ENCODE assay signal across 16 mouse cellular contexts in the genomic region with DNA sequence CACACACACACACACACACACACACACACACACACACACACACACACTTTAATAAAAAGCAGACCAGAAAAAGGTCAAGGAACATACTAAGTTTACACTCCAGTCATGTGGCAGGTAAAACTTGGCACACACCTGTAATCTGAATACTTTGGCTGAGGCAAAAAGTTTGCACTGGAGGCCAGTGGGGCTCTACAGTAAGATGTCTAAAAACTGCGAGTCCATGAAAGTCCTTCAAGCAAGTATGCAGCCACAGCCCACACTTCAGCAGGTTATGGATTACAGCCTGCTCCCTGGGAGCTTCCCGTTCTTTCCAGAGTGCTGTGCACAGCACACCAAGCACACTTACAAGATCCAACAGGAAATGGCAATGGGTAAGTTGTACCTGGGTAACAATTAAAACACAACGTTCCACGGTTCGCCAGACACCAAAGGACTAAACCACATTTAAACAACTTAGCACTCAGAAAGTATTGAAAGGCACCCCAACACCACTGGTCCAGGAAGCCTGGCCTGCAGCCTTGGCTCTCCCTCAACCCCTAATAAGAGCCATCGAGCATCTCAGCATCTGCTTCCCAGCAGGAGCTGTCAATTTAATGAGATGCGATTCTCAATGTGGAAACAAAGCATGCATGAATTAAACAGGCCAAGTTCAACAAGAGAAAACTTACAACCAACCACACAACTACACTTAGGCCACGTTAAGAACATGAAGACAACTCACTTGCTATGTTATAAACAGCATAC. TPM values are rescaled to one million over a fixed set of nuclear protein-coding genes. Genes with fewer than 3 reads are reported as not detected.
DNase-seq lines count a peak whose midpoint lies in the region; ATAC-seq and TF ChIP-seq lines count a peak whose summit lies in the region.
"Had no signal": no experiment of that assay in that cellular context is flagged by ENCODE, and none has a peak within 500 bp of the region (broad histone marks: within the 10 kb centered on the region; RNA-seq: fewer than 3 reads in every experiment).

No protein-coding gene starts in this region.

- peaks cover 7% of the 10 kb centered on the region for H3K4me1 ChIP-seq in liver, adult 2 months (ENCODE audit: control insufficient read depth, insufficient read depth, low read length)
- peaks cover 8% of the 10 kb centered on the region for H3K4me1 ChIP-seq in liver, postnatal 0 days (ENCODE audit: insufficient read depth)
- H3K4me1 ChIP-seq in lung, embryonic 16.5 days (replicated peaks; ENCODE audit: control insufficient read depth, insufficient read depth, low read length), result no peaks in the 10 kb centered on the region; the same call in 1 of the 2 replicates
- H3K4me1 ChIP-seq: kidney, embryonic 15.5 days had no signal

- H3K9ac ChIP-seq in liver, adult 2 months (ENCODE audit: low read depth, low read length), result no peak overlapping the region
- H3K9ac ChIP-seq in liver, postnatal 0 days (replicated peaks), result no peak overlapping the region
- no peak overlapping the region for H3K9ac ChIP-seq in lung, embryonic 16.5 days (ENCODE audit: low read length)
- H3K9ac ChIP-seq: kidney, embryonic 15.5 days; neural tube, embryonic 13.5 days had no signal

- peak; percentile 27 for DNase-seq in embryo, embryonic 10.5 days (ENCODE audit: low spot score)
- no peak for DNase-seq in embryo, embryonic 9.5 days (ENCODE audit: extremely low spot score)
- peak; percentile 59 for DNase-seq in liver, adult 2 months (ENCODE audit: extremely low read depth, low read depth, low spot score)
- no peak for DNase-seq in liver, postnatal 0 days
- peak; percentile 78 for DNase-seq in retina, embryonic 14.5 days (ENCODE audit: low spot score)
- no peak for DNase-seq in layer of hippocampus, adult 2 months (ENCODE audit: low spot score in 2 of 2)
- DNase-seq in heart, postnatal 36 days, result no peak
- DNase-seq: adrenal gland, adult 2 months; gastrocnemius, postnatal 10 days; right cerebral cortex, postnatal 14 days had no signal

- no peak for ATAC-seq in liver, postnatal 0 days
- peak; percentile 87 for ATAC-seq in lung, embryonic 16.5 days (ENCODE audit: low read depth)

- peaks cover 15% of the 10 kb centered on the region for H3K36me3 ChIP-seq in liver, adult 2 months (ENCODE audit: control insufficient read depth, insufficient read depth, low read length)
- peaks cover 21% of the 10 kb centered on the region for H3K36me3 ChIP-seq in liver, postnatal 0 days (replicated peaks; ENCODE audit: insufficient read depth, low read length)
- H3K36me3 ChIP-seq in lung, embryonic 16.5 days (ENCODE audit: control insufficient read depth, insufficient read depth, low read length), result peaks cover 18% of the 10 kb centered on the region

- TF ChIP-seq CTCF in liver, adult 2 months (IDR thresholded peaks at IDR 0.05; ENCODE audit: low read depth, low read length), result no peak
- no peak for TF ChIP-seq CTCF in liver, postnatal 0 days (IDR thresholded peaks at IDR 0.05; ENCODE audit: low read depth)
- TF ChIP-seq CTCF in layer of hippocampus, adult 2 months (conservative IDR thresholded peaks at IDR 0.05), result no peak

- H3K27me3 ChIP-seq in liver, adult 2 months (ENCODE audit: control insufficient read depth, insufficient read depth, low read length), result no peaks in the 10 kb centered on the region
- no peaks in the 10 kb centered on the region for H3K27me3 ChIP-seq in liver, postnatal 0 days (ENCODE audit: insufficient read depth, low read length)
- no peaks in the 10 kb centered on the region for H3K27me3 ChIP-seq in lung, embryonic 16.5 days (ENCODE audit: control insufficient read depth, insufficient read depth, low read depth, low read length)
- H3K27me3 ChIP-seq: kidney, embryonic 15.5 days; megakaryocyte, embryonic 14.5 days; neural tube, embryonic 13.5 days had no signal

- H3K9me3 ChIP-seq in liver, postnatal 0 days (ENCODE audit: low read length), result 0 out of 2 replicates have a peak, but pooled peaks cover 3% of the 10 kb centered on the region
- H3K9me3 ChIP-seq in lung, embryonic 16.5 days (ENCODE audit: control insufficient read depth, low read length), result peaks cover 4% of the 10 kb centered on the region
- H3K9me3 ChIP-seq: megakaryocyte, embryonic 14.5 days had no signal

- H3K27ac ChIP-seq in liver, adult 2 months (replicated peaks; ENCODE audit: insufficient read depth, low read depth, low read length), result no peak overlapping the region
- no peak overlapping the region for H3K27ac ChIP-seq in liver, postnatal 0 days (ENCODE audit: low read depth)
- peak overlapping the region; percentile 56 for H3K27ac ChIP-seq in lung, embryonic 16.5 days (ENCODE audit: low read length)
- no peak overlapping the region for H3K27ac ChIP-seq in layer of hippocampus, adult 2 months
- H3K27ac ChIP-seq: kidney, embryonic 15.5 days; neural tube, embryonic 13.5 days had no signal

- TF ChIP-seq POLR2A in liver, adult 2 months (IDR thresholded peaks at IDR 0.05; ENCODE audit: extremely low read depth, insufficient read depth, low read length), result no peak

- no peaks in the 10 kb centered on the region for H3K79me2 ChIP-seq in liver, adult 2 months (ENCODE audit: control insufficient read depth, insufficient read depth, low read length)

- no peak overlapping the region for H3K4me2 ChIP-seq in liver, postnatal 0 days (ENCODE audit: low read depth, low read length)
- H3K4me2 ChIP-seq in lung, embryonic 16.5 days (ENCODE audit: low read depth, low read length), result no peak overlapping the region
- H3K4me2 ChIP-seq: heart, embryonic 11.5 days; kidney, embryonic 15.5 days; liver, embryonic 11.5 days; neural tube, embryonic 13.5 days had no signal

- TF ChIP-seq EP300 in liver, postnatal 0 days (IDR thresholded peaks at IDR 0.05; ENCODE audit: low read depth), result no peak

- no peak overlapping the region for H3K4me3 ChIP-seq in liver, adult 2 months (ENCODE audit: insufficient read depth, low read depth, low read length)
- H3K4me3 ChIP-seq in liver, postnatal 0 days (ENCODE audit: low read depth, low read length), result no peak overlapping the region
- no peak overlapping the region for H3K4me3 ChIP-seq in lung, embryonic 16.5 days (ENCODE audit: low read length)
- H3K4me3 ChIP-seq in layer of hippocampus, adult 2 months, result no peak overlapping the region
- H3K4me3 ChIP-seq: kidney, embryonic 15.5 days; megakaryocyte, embryonic 14.5 days; neural tube, embryonic 13.5 days had no signal

- 86% methylated on average over 8 of the region's 8 CpGs for WGBS in liver, adult 2 months
- 81% methylated on average over 8 of the region's 8 CpGs for WGBS in liver, postnatal 0 days (ENCODE audit: insufficient replicate concordance)
- 63% methylated on average over 8 of the region's 8 CpGs for WGBS in lung, embryonic 16.5 days

- intact Hi-C loops in heart, postnatal 36 days (cut with DNase I), result no loop called here

RNA-seq across cellular contexts. Expression of a gene that starts 14.0 kb away (rescaled TPM):
- 22.5 and 25.0 TPM in 2 replicates for total RNA-seq in liver, adult 2 months (2014; rRNA removed)
- polyA plus RNA-seq in liver, adult 2 months (2012; rRNA removed), result 22.5 and 23.0 TPM in 2 replicates
- 234 and 251 TPM in 2 replicates for polyA plus RNA-seq in liver, postnatal 0 days (2015; fragmentation: Nextera tagmentation; extraction: Ambion mirVana)
- 415 and 452 TPM in 2 replicates for polyA plus RNA-seq in lung, embryonic 16.5 days (2015; fragmentation: Nextera tagmentation; extraction: Ambion mirVana)
- 100 to 1,000 TPM; 275 to 283 TPM for total RNA-seq in layer of hippocampus, adult 2 months (2021)
- 100 to 1,000 TPM; 217 to 238 TPM for total RNA-seq in heart, postnatal 36 days (2021)

Comparison
In these comparisons a context has a peak if more than half of its experiments do, and no peak if none do; other contexts are left out.
1. DNase-seq: peak in embryo, embryonic 10.5 days (single experiment), liver, adult 2 months (single experiment) and retina, embryonic 14.5 days (single experiment); none in embryo, embryonic 9.5 days (single experiment), liver, postnatal 0 days (single experiment), layer of hippocampus, adult 2 months (0 of 2) and heart, postnatal 36 days (0 of 2).